Mouse (Mus musculus) midbrain, embryonic 10.5 days (tissue): ENCODE data around the gene Coq10a. TPM values are rescaled to one million over a fixed set of nuclear protein-coding genes. Genes with fewer than 3 reads are reported as not detected.

Experiments
- DNase-seq: peaks from one replicate; pipeline ENCODE4 v3.0.0-alpha.2; 2017; ENCODE audit warnings: low spot score
- H3K27ac ChIP-seq: fragments of 300-500 bp; sonication (generic); replicated peaks from 2 replicates; pipeline ENCODE4 v1.5.1; 2016; ENCODE audit warnings: mild to moderate bottlenecking
- H3K27me3 ChIP-seq: fragments of 300-500 bp; sonication (generic); 2 replicates; pipeline ENCODE4 v1.6.1; 2016; ENCODE audit warnings: low read depth, mild to moderate bottlenecking; ENCODE audit not compliant: poor library complexity, severe bottlenecking
- H3K36me3 ChIP-seq: fragments of 300-500 bp; sonication (generic); 2 replicates; pipeline ENCODE4 v1.6.1; 2016; ENCODE audit warnings: mild to moderate bottlenecking, moderate library complexity
- H3K4me1 ChIP-seq: fragments of 300-500 bp; sonication (generic); 2 replicates; pipeline ENCODE4 v1.6.1; 2016
- H3K4me3 ChIP-seq: fragments of 300-500 bp; sonication (generic); 2 replicates; pipeline ENCODE4 v1.5.1; 2016; ENCODE audit warnings: mild to moderate bottlenecking, moderate library complexity
- H3K9me3 ChIP-seq: fragments of 300-500 bp; sonication (generic); replicated peaks from 2 replicates; pipeline ENCODE4 v1.6.1; 2016; ENCODE audit warnings: mild to moderate bottlenecking
- WGBS: fragments of 180-500 bp; shearing (Covaris S2); methylation state at CpG from one replicate; pipeline ENCODE4 v1.1.7; 2016; 5-methylcytosine and 5-hydroxymethylcytosine counted together
- polyA plus RNA-seq: library from polyadenylated mRNA; unstranded; fragments of >200 nt; fragmentation: Nextera tagmentation; extraction: Ambion mirVana; gene quantifications from 2 replicates; pipeline ENCODE4 v1.2.1, GENCODE M21; 2016

The Coq10a gene
- polyA plus RNA-seq, 1 experiment from 2014 or later = 13.2 TPM

GRCm38 (mm10) chr10:128378462-128378861, 9.7 kb upstream of the Coq10a start:
- peak overlapping the region; percentile 98 for H3K27ac ChIP-seq
- H3K4me1 ChIP-seq = peaks cover 30% of the 10 kb centered on the region
- DNase-seq = no peak
- no peaks in the 10 kb centered on the region for H3K27me3 ChIP-seq
- H3K4me3 ChIP-seq = peak overlapping the region; percentile 99
- 84% methylated on average over 3 of the region's 3 CpGs for WGBS
- no peaks in the 10 kb centered on the region for H3K9me3 ChIP-seq
- H3K36me3 ChIP-seq = peaks cover 57% of the 10 kb centered on the region

GRCm38 (mm10) chr10:128377940-128378448, 9.2 kb upstream of the Coq10a start:
- Histone ChIP-seq H3K27ac (peak overlapping the region; percentile 98), H3K27me3 (no peaks in the 10 kb centered on the region), H3K4me1 (peaks cover 30% of the 10 kb centered on the region), H3K9me3 (no peaks in the 10 kb centered on the region), H3K4me3 (peak overlapping the region; percentile 99), H3K36me3 (peaks cover 52% of the 10 kb centered on the region)
- no peak for DNase-seq
- WGBS = 62% methylated on average over 14 of the region's 14 CpGs

DNA sequence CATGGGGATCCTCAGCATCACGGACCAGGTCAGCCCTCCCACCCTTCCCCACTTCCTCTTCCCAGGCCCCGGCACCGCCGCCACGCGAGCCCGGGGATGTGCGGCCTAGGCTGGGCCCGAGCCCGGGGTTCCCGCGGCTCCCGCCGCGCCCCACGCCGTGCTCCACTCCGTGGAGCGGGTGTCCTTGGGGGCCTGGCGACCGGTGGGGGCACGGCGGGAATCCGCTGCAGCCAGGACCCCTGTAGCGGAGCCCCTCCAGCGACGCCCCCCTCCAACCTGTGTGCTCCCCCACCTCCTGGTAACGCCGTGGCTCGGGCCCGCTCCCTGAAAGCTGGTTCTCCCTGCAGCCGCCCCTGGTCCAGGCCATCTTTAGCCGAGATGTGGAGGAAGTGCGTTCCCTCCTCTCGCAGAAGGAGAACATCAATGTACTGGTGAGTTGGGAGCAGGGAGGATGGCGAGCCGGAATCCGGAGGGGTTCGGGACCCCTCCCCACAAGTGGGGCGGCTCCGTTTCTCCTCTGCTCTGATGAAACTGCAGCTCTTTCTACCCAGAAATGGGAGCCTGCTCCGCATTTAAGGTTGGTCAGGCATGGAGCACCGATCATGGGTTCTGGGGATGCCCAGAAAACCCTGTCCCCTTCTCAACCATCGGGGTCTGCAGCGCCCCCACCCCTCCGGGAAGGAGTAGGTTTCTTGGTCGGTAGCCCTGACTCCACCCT, 8.6 kb upstream of the Coq10a start:
- under 1% methylated on average over 47 of the region's 47 CpGs for WGBS
- Histone ChIP-seq H3K4me3 (peak overlapping the region; percentile 99), H3K9me3 (no peaks in the 10 kb centered on the region), H3K27ac (peak overlapping the region; percentile 98), H3K27me3 (no peaks in the 10 kb centered on the region), H3K36me3 (peaks cover 46% of the 10 kb centered on the region), H3K4me1 (peaks cover 30% of the 10 kb centered on the region)
- peak; percentile 71 for DNase-seq

DNA sequence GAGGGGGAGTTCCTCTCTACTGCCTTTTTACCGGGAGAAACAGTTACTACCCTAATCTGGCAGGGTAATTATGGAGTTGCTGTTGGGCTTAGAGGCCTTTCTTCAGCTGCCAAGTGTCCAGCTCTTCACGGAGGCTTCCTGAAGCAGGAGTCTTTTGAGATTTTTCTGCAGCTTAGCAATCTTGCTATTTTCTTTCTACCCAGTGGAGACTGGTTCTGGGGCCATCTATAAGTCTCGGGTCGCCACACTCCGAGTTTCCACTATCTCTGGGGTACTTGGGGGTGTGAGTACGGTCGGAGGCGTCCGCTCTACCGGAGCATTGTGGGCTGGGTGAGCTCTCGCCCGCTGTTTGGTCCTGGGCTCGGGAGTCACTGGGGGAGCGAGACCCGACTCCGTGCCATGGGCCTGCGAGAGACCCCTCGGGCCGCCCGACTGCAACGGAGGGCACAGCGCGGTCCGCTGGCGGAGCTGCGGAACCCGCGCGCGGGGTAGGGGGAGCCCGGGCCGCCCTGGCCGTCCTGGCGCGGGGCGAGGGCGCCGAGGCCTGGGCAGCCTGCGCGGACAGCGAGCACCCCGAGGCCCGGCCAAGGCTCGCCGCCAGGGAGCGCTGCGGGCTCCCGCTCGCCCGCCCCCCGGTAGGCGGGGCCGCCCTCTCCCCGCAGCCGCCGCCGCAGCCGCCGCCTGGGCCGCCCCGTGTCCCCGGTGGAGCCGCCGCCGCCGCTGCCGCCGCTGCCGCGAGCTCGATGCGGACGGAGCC, 7.8 kb upstream of the Coq10a start, which contains the start of gene Ankrd52:
Gene Ankrd52, plus strand, starts transcription at position 661 of the 757 bp plus-strand sequence.
- no peaks in the 10 kb centered on the region for H3K9me3 ChIP-seq
- H3K4me1 ChIP-seq = peaks cover 30% of the 10 kb centered on the region
- H3K36me3 ChIP-seq = peaks cover 39% of the 10 kb centered on the region
- DNase-seq = peak; percentile 85
- H3K27ac ChIP-seq = peak within 1 kb of the TSS; percentile 98
- under 1% methylated on average over 62 of the region's 73 CpGs for WGBS
- peak within 1 kb of the TSS; percentile 99 for H3K4me3 ChIP-seq
- H3K27me3 ChIP-seq = no peaks in the 10 kb centered on the region

DNA sequence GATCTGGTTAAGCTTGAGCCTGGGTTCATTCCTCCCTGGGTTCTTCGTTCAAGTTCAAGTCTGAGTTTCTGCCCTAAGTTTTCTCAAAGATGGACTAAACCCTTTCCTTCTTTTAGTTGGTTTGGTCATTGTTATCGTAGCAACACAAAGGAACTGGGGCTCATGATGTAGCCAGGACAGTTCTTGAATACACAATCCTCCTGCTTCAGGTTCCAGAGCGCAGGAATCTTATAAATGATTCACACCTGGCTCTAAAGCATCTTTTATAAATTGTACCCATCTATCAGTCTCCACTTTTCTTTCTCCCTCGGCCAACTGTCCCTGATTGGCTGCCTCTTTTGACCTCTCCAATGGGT, 7.3 kb upstream of the Coq10a start:
- Histone ChIP-seq H3K27me3 (no peaks in the 10 kb centered on the region), H3K36me3 (peaks cover 33% of the 10 kb centered on the region), H3K27ac (peak overlapping the region; percentile 98), H3K4me1 (peaks cover 30% of the 10 kb centered on the region), H3K4me3 (peak overlapping the region; percentile 99), H3K9me3 (no peaks in the 10 kb centered on the region)
- DNase-seq = no peak
- WGBS = 47% methylated on average over 4 of the region's 4 CpGs

DNA sequence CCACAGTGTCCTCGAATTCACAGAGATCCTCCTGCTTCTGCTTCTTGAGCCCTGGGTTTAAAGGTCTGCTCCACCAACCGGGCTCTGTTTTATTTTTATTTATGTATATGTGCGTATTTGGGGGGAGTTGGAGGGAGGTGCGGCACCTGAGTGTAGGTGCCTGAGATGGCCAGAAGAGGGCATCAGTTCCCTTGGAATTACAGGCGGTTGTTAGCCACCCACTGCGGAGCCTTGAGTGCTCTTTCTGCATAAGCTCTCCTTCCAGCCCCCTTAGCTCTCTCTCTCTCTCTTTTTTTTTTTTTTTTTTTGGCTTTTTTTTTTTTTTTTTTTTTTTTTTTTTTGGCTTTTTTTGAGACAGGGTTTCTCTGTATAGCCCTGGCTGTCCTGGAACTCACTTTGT, 5.6 kb upstream of the Coq10a start:
- Histone ChIP-seq H3K9me3 (no peaks in the 10 kb centered on the region), H3K27me3 (no peaks in the 10 kb centered on the region), H3K36me3 (peaks cover 16% of the 10 kb centered on the region), H3K4me3 (no peak overlapping the region), H3K4me1 (peaks cover 37% of the 10 kb centered on the region), H3K27ac (no peak overlapping the region)
- no peak for DNase-seq
- 79% methylated on average over 6 of the region's 6 CpGs for WGBS

DNA sequence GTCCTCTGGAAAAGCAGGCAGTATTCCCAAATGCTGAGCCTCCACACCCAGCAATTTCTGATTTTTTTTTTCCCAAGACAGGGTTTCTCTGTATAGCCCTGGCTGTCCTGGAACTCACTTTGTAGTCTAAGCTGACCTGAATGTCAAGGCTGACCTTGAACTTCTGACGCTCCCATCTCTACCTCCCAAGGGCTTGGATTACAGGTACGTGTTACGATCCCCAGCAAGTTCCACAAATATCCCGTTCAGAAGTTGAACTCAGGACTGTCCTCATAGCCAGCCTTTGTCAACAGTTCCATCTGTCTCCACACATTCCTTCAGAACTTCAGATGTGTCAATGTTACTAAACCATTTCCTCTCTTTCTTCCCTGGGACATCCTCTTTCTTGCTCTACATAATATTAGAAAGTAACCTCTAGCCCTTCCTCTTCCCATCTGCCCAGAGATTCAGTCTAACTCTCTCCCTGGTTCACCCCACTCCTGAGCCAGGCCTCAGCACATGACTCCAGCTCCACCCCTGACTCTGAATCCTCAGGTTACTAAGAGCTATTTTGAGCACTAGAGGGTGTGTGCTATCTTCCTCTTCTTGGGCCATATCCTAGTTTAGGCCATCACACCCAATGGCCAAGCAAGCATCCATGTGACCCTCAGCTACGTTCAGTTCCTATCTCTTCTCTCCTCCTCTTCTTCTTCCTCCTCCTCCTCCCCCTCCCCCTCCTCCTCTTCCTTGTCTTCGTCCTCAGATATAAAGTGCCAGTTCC, 4.4 kb upstream of the Coq10a start:
- no peak for DNase-seq
- WGBS = 87% methylated on average over 6 of the region's 6 CpGs
- Histone ChIP-seq H3K4me1 (peaks cover 34% of the 10 kb centered on the region), H3K4me3 (no peak overlapping the region), H3K9me3 (no peaks in the 10 kb centered on the region), H3K27ac (no peak overlapping the region), H3K27me3 (no peaks in the 10 kb centered on the region), H3K36me3 (peaks cover 4% of the 10 kb centered on the region)

- no peak overlapping the region for H3K4me3 ChIP-seq
- H3K4me1 ChIP-seq = peaks cover 38% of the 10 kb centered on the region
- H3K27me3 ChIP-seq = no peaks in the 10 kb centered on the region
- H3K36me3 ChIP-seq = no peaks in the 10 kb centered on the region
- H3K9me3 ChIP-seq = no peaks in the 10 kb centered on the region
- no peak overlapping the region for H3K27ac ChIP-seq
- DNase-seq = no peak
- 80% methylated on average over 5 of the region's 5 CpGs for WGBS
Observed at GRCm38 (mm10) chr10:128372142-128372541, 3.3 kb upstream of the Coq10a start.

DNA sequence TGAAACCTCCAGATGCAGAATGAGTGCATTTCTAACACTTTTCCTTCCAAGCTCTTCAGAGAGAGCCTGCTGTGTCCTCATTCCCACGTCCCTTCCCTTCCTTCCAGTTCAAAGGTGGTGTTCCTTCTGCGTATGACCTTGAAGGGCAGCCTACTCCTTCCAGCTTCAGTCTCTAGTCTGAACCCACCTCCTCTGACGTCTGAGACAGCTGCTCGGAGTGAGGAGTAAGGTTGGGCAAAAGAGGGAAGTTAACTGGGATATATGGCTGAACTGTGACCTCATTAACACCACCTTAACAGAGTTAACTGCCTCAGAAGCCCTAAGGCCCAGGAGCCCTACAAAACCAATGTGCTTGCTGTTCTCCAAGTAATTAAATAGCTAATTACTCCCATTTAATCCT, 1.8 kb upstream of the Coq10a start:
- Histone ChIP-seq H3K27ac (no peak overlapping the region), H3K9me3 (no peaks in the 10 kb centered on the region), H3K27me3 (no peaks in the 10 kb centered on the region), H3K4me1 (peaks cover 27% of the 10 kb centered on the region), H3K36me3 (peaks cover 6% of the 10 kb centered on the region), H3K4me3 (no peak overlapping the region)
- DNase-seq = no peak
- 60% methylated on average over 4 of the region's 4 CpGs for WGBS

DNA sequence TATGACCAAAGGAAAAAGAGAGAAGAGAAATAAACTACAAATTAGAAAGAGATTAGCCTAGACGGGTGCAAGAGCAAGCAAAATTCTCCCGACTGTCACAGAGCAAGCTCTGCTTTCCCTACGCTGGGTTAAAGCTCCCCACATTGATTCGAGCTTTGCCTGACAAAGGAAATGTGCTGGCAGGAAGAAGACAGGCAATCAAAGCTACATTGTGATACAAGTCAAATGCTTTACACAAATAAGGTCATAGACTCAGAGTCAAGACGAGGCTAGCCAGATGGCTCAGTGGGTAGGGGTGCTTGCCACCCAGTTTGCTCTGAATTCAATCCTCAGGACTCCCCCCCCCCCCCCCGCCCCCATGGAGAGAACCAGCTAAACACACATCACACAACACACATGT, 1.2 kb upstream of the Coq10a start:
- Histone ChIP-seq H3K4me3 (no peak overlapping the region), H3K27me3 (no peaks in the 10 kb centered on the region), H3K27ac (no peak overlapping the region), H3K9me3 (no peaks in the 10 kb centered on the region), H3K36me3 (peaks cover 12% of the 10 kb centered on the region), H3K4me1 (peaks cover 27% of the 10 kb centered on the region)
- DNase-seq = no peak
- 70% methylated on average over 5 of the region's 6 CpGs for WGBS

DNA sequence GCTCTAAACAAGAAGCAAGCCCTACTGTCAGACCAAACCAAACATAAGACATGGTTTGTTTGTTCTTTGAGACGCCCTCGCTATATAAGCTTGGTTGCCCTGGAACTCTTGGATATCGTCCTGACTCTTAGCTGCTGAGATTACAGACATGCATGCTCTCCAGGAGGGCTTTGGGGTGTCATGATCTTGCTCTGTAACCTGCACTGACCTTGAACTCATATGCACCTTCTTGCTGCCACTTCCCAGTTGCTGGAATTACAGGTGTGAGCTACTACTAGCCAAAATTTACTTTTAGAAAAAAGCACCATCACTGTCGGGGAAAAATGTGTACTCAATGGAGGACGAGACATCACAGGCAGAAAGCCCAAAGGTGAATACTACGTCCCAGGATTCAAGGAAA, 802 bp upstream of the Coq10a start:
- peaks cover 16% of the 10 kb centered on the region for H3K36me3 ChIP-seq
- peak overlapping the region; percentile 85 for H3K27ac ChIP-seq
- no peaks in the 10 kb centered on the region for H3K27me3 ChIP-seq
- peak overlapping the region; percentile 82 for H3K4me3 ChIP-seq
- DNase-seq = no peak
- H3K4me1 ChIP-seq = peaks cover 27% of the 10 kb centered on the region
- H3K9me3 ChIP-seq = no peaks in the 10 kb centered on the region
- 77% methylated on average over 6 of the region's 6 CpGs for WGBS

DNA sequence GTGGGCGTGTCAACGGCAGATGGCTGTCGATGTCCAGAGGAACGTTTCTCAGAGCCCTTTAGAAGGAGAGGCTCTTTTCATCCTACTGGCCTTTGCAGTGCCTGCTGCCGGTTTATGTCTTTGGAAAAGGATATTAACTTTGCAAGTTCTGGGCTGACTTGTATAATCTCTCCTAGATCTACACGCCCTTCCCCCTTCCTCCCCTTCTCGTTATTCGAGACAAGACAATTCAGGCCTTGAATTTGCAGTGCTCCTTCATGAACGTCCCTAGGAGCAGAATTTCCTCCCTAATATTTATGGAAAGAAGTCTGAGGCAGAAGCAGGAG, 384 bp upstream of the Coq10a start:
- WGBS = 7% methylated on average over 9 of the region's 9 CpGs
- H3K9me3 ChIP-seq = no peaks in the 10 kb centered on the region
- H3K27ac ChIP-seq = peak overlapping the region; percentile 85
- H3K27me3 ChIP-seq = no peaks in the 10 kb centered on the region
- DNase-seq = no peak
- H3K4me3 ChIP-seq = peak overlapping the region; percentile 82
- H3K4me1 ChIP-seq = peaks cover 27% of the 10 kb centered on the region
- peaks cover 20% of the 10 kb centered on the region for H3K36me3 ChIP-seq
